Mouse (Mus musculus) inflammation-experienced regulatory T-cells, adult 6 months (primary cell): ENCODE measurements at regions not wholly inside any gene's neighbourhood (a gene's known extent, or its start where the extent isn't known, plus 50 kb on each side); places are given as distances from the start of the nearest gene placed in this dataset.

ENCODE experiments used
- ATAC-seq: one replicate; pipeline ENCODE4 v1.8.0; 2017

- no peak for ATAC-seq
Measured at GRCm38 (mm10) chr9:25374161-25374560, 107.2 kb upstream of the Eepd1 start.

DNA sequence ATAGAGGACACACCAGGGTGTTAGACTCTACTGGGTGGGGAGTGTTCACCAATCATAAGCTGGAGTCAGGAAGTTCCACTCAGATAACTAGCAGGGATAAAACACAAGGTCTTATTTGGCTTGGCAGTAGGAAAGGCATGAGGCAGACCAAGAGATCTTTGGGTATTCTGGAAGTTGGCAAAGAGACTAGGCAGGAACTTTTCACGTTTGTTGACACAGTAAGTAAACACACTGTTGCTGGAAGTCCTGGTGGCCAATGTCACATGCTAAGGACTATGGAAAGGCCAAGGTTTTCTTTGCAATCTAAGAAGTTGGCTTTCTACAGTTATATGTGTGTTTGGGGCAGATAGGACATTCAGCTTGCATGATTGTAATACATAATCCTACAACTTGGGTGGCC lies 105.1 kb upstream of the Eepd1 start:
- ATAC-seq = no peak

DNA sequence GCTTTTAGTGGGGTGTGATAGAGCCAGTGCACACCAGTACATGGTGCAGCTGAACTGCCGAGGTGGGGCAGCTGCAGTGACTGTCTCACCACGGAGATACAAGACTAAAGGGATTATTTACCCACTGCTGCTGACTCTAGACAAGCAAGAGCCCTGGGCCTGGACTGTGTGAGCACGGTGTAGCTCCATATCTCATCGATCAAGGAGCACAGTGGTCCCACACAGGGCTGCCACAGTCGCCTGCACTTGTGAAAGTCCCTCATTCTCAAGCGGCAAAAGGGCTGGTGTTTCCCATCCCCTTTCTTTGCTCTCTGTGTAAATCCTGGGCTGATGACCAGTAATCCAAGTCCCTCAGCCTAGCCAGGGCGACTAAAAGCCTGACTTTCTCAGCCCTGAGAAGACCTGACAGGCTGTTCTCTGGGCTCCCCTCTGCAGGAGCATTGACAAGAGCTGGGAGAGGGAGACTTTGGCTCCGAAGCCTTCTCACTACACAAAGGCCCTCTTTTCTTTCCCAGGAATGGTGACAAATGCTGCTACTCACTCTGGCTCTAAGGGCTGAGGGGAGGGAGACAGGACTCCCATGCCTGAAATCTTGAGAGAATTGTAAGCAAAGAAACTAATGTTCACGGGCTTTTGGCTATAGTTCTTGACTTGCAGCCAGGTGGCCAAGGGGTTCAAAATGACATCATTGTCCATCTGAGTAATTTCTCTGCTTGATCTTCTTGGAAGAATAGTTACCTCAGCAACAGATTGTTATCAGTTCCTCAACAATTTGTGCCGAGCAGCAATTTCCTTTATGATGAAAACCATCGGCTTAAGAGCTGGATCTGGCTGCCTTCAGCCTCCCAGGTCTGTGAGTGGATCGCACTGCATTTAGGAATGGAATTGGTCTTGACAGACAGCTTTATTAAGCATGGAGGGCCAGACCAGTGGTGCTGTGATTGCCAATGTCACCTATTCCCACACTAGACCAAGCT lies 103.3 kb upstream of the Eepd1 start:
- no peak for ATAC-seq

DNA sequence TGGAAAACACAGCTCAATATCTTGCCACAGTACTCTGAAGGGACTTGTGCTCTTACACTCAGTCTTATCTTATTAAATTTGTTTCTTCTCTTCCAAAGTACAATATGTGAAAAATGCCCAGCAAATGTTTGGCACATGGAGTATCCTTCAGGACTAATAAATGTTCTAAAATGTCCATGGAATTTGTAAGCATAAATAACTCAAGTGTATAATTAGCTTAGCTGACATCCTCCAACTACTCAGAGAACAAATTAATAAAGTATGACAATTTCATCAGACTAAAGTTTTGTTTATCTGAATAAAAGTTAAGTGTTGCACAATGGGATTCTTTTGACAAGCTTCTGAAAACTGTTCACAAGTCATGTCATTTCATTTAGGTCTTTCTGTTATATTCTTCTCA lies 96.0 kb upstream of the Eepd1 start:
- no peak for ATAC-seq

DNA sequence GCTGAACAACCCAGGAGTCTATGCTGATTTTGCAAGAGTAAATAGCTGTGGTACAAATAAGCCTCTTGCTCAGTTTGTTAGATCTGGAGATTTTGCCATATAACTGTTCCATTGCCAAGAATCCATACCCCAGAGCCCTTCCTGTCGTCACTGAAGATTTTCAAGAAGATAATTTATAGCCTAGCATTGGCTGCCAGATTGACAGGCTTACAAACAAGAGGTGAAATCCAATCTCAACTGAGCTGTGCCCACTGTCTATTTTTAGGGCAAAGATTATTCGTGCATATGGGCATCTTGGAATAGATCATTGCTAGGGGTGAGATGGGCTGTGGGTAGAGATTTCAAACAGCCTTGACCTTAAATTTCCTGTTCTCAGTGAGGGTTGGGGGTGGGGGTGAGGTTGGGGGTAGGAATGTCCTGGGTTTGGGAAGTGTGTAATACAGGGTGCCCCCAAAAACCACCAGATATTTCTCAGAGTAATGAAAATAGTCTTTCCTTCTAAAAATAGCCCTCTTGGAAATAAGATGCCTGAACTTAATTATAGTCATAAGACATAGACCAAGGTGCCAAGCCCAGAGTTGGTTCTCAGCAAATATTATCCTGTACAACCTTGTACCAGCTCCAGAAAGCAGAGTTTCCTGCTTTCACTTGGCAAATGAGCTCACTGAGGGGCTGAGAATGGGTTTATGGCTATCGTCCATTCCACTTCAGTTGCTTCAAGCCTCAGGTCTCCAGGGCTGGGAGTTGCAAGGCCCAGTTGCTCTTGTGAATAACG lies 93.3 kb upstream of the Eepd1 start:
- no peak for ATAC-seq

DNA sequence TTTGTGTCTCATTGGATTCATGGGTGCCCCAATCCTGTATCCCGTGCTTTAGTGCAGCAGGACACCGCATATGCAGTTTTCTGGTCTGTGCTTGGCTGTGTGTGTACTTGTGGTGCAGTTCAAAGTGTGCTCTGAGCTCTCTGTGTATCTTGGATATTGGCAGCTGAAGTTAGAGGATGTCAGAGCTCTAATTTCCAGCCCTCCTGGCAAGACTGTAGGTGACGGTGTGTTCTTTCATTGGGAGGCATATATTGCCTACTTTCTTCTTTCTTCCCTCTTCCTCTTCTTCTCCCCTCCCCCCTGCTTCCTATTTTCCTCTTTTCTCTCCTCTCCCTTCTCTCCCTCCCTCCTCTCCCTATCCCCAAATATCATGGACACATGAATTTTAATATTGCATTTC lies 92.0 kb upstream of the Eepd1 start:
- ATAC-seq = no peak

DNA sequence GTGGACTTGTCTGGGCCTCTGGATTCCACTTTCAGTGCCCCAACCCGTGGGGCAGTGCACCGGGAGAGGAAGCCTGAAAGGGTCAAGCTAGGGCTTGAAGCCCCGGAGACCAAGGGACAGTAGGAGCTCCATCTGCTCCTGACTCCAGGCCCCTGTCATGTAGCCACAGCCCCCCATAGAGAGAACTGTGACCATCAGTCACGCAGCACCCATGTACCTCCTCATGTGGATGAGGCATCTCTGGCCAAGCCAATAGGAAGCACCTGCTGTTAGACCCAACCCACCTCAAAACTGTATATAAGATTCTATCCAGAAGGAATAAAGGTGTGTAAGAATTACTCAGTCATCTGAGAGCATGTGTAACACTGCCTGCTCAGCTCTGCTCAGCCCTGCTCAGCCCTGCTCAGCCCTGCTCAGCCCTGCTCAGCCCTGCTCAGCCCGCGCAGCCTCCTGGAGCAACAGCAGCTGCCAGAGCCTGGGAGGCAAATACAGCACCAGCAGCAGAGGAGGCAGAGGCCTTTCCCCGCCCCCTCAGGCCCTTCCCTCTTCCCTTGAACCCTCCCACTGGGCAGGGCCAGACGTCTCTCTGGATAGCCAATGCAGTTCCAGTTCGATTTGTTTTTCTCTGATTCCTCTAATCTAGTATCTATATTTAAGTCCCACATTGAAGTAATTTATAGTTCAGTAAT lies 80.6 kb upstream of the Eepd1 start:
- ATAC-seq = no peak

GRCm38 (mm10) chr9:25405848-25406247 lies 75.5 kb upstream of the Eepd1 start:
- no peak for ATAC-seq

GRCm38 (mm10) chr9:25408518-25408917 lies 72.8 kb upstream of the Eepd1 start:
- ATAC-seq = no peak

DNA sequence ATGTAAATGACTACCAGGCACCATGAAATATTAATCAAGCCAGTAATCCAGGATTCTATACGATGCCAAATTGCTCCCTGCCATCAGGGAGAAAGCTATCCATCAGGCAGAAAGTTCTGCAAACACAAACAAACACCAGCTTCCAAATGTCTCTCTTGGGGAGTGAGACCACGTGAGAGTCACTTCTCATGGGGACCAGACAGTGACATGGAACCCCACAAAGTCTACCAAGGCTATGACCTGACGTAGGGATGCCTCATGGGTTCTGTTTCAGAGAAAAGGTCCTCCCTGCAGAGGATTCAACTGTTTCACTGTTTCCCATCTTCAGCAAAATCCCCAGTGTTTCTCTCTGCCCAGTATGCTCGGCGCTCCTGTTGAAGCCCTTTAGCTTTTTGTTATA lies 71.6 kb upstream of the Eepd1 start:
- no peak for ATAC-seq

DNA sequence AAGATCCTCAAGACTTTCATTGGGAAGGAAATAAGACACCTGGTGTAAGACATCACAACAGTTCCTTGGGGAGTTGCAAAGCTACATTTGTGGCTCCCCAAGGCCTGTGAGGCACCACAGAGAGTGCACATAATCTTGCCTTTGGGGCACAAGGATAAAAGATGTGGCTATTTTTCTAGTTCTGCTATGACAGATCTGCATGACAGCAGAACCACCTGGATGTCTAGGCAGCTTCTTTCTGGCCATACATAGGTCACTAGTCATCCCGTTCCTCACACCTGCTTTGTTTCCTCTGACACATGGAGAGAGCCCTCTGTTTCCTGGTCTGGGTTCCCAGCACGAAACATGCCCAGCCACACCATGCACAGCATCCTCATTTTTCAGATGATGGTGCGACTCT lies 67.5 kb upstream of the Eepd1 start:
- no peak for ATAC-seq

- ATAC-seq = no peak
Measured at GRCm38 (mm10) chr9:25414315-25414714, 67.0 kb upstream of the Eepd1 start.

DNA sequence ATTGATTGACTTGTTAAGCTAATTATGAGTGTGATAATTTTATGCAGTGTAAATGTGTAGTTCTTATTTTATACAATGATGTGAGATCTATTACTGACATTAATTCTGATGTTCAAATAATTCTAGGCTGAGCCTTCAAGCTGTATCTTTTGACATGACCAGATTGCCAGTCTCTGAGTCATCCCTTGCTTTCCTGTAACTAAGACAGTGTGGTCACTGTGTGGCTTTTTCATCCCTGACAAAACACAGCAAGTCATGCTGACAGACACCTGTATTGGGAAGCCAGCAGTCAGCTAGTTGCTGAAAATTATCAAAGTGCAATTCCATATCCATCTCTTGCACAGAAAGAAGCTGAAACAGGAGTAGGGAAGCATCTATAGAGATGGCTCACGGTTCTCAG lies 54.4 kb upstream of the Eepd1 start:
- ATAC-seq = no peak

DNA sequence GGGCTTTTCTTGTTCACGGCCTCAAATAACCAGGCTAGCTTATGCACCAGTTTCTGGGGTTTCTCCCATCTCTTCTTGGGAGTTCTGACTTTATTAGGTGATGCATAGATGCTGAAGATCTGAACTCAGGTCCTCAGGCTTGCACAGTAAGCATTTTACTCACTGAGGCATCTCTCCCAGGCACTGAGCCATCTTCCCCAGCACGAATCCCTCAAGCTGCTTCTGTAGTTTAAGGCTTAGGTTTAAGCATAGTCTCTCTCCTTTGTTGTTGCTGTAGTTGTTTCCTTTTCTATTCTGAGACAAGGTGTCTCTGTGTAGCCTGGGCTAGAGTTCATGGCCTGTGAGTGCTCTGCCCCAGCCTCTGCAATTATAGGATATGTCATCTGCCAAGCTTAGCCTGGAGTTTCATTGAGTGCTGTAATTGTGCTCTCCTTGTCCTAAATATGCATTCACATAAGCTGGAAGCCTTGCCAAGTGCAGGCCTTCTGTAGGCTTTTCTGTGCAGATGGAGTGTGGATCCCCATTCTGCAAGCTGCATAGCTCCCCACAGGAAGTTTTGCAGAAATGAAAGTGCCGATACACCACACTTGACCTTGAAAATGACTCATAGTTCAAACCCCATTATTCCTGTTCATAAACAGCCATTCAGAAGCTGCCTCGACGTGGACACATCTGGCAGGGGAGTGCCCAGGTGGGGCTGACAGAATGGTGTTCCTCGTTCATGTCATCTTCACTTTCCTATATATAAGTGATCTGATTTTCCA lies 51.7 kb upstream of the Eepd1 start:
- ATAC-seq = peak; percentile 44
